Mouse (Mus musculus): ENCODE results near the gene Olfr1410. TPM values are rescaled to one million over a fixed set of nuclear protein-coding genes. Genes with fewer than 3 reads are reported as not detected.

The Olfr1410 gene
- polyA plus RNA-seq, 1 experiment from 2014 or later: not detected

- H3K4me2 ChIP-seq (replicated peaks): no peak overlapping the region
- H3K4me1 ChIP-seq (replicated peaks; ENCODE audit: control insufficient read depth, insufficient read depth, low read length): no peaks in the 10 kb centered on the region
- no peak overlapping the region for H3K27ac ChIP-seq
- H3K9ac ChIP-seq: no peak overlapping the region
- WGBS: 79% methylated on average over 11 of the region's 11 CpGs
- DNase-seq (ENCODE audit: low spot score): no peak
- no peaks in the 10 kb centered on the region for H3K36me3 ChIP-seq (replicated peaks; ENCODE audit: control insufficient read depth, insufficient read depth)
- H3K27me3 ChIP-seq (ENCODE audit: control insufficient read depth, insufficient read depth, low read length): no peaks in the 10 kb centered on the region
- H3K9me3 ChIP-seq (ENCODE audit: control insufficient read depth, low read length): no peaks in the 10 kb centered on the region
- ATAC-seq (ENCODE audit: low FRiP score): no peak
- no peak overlapping the region for H3K4me3 ChIP-seq (replicated peaks; ENCODE audit: low read length)
Observed at GRCm38 (mm10) chr1:92657025-92657820, 51.6 kb downstream of the Olfr1410 start.

- Histone ChIP-seq H3K9me3 (ENCODE audit: control insufficient read depth, low read length) (no peaks in the 10 kb centered on the region), H3K36me3 (replicated peaks; ENCODE audit: control insufficient read depth, insufficient read depth) (no peaks in the 10 kb centered on the region), H3K27ac (no peak overlapping the region), H3K27me3 (ENCODE audit: control insufficient read depth, insufficient read depth, low read length) (no peaks in the 10 kb centered on the region; the same call in 1 of the 2 replicates), H3K4me3 (replicated peaks; ENCODE audit: low read length) (no peak overlapping the region), H3K4me1 (replicated peaks; ENCODE audit: control insufficient read depth, insufficient read depth, low read length) (no peaks in the 10 kb centered on the region), H3K9ac (no peak overlapping the region), H3K4me2 (replicated peaks) (no peak overlapping the region)
- ATAC-seq (ENCODE audit: low FRiP score) (no peak), DNase-seq (ENCODE audit: low spot score) (no peak)
- WGBS: 70% methylated on average over 5 of the region's 5 CpGs
Observed at GRCm38 (mm10) chr1:92659392-92659791, 53.8 kb downstream of the Olfr1410 start.

Other genes starting within 250 kb of the Olfr1410 start
- 291 and 311 TPM in 2 replicates for gene Ndufa10, start 131.9 kb upstream of the Olfr1410 start, polyA plus RNA-seq (2014; fragmentation: Nextera tagmentation; extraction: Ambion mirVana)
- gene Olfr1416, start 120.7 kb upstream of the Olfr1410 start, polyA plus RNA-seq (2014; fragmentation: Nextera tagmentation; extraction: Ambion mirVana): not detected in 2 replicates
- gene Olfr1415, start 109.7 kb upstream of the Olfr1410 start, polyA plus RNA-seq (2014; fragmentation: Nextera tagmentation; extraction: Ambion mirVana): not detected in 2 replicates
- not detected in 2 replicates for gene Olfr1414, start 87.1 kb upstream of the Olfr1410 start, polyA plus RNA-seq (2014; fragmentation: Nextera tagmentation; extraction: Ambion mirVana)
- not detected in 2 replicates for gene Olfr1413, start 34.5 kb upstream of the Olfr1410 start, polyA plus RNA-seq (2014; fragmentation: Nextera tagmentation; extraction: Ambion mirVana)
- not detected in 2 replicates for gene Olfr1412, start 20.0 kb upstream of the Olfr1410 start, polyA plus RNA-seq (2014; fragmentation: Nextera tagmentation; extraction: Ambion mirVana)
- not detected in 2 replicates for gene Olfr1411, start 11.4 kb upstream of the Olfr1410 start, polyA plus RNA-seq (2014; fragmentation: Nextera tagmentation; extraction: Ambion mirVana)
- gene Olfr12, start 12.0 kb downstream of the Olfr1410 start, polyA plus RNA-seq (2014; fragmentation: Nextera tagmentation; extraction: Ambion mirVana): not detected in 2 replicates
- 553 and 683 TPM in 2 replicates for gene Cops9, start 36.2 kb downstream of the Olfr1410 start, polyA plus RNA-seq (2014; fragmentation: Nextera tagmentation; extraction: Ambion mirVana)
- gene Otos, start 43.1 kb downstream of the Olfr1410 start, polyA plus RNA-seq (2014; fragmentation: Nextera tagmentation; extraction: Ambion mirVana): 0.31 TPM in 1 of 2 replicates, not detected in the other
- 64.0 and 66.1 TPM in 2 replicates for gene Gpc1, start 225.9 kb downstream of the Olfr1410 start, polyA plus RNA-seq (2014; fragmentation: Nextera tagmentation; extraction: Ambion mirVana)

Measured in hindbrain, embryonic 14.5 days (tissue).